Mouse (Mus musculus) bone marrow, adult 2 months (tissue): ENCODE measurements around the gene Hephl1. TPM values are rescaled to one million over a fixed set of nuclear protein-coding genes. Genes with fewer than 3 reads are reported as not detected.

Experiments used
- H3K27ac ChIP-seq: fragments of 200-500 bp; 2 replicates; pipeline ENCODE4 v1.5.1; 2012; ENCODE audit warnings: low read depth, mild to moderate bottlenecking, control low read depth, inconsistent platforms, low read length; ENCODE audit not compliant: control insufficient read depth, poor library complexity, insufficient read depth
- H3K4me1 ChIP-seq: fragments of 200-500 bp; 2 replicates; pipeline ENCODE4 v1.6.1; 2011; ENCODE audit warnings: low read length; ENCODE audit not compliant: control insufficient read depth, insufficient read depth
- H3K4me3 ChIP-seq: fragments of 200-500 bp; replicated peaks from 2 replicates; pipeline ENCODE3; 2011; ENCODE audit warnings: mild to moderate bottlenecking, low read depth, low read length, control low read depth; ENCODE audit not compliant: control insufficient read depth
- CTCF ChIP-seq: fragments of 200-500 bp; IDR thresholded peaks from 2 replicates; pipeline ENCODE4 v1.5.1; 2011; ENCODE audit warnings: low read length, control low read depth; ENCODE audit not compliant: control insufficient read depth, insufficient read depth
- WGBS: fragments of 180-500 bp; shearing (Covaris S2); methylation state at CpG from one replicate; pipeline ENCODE4 v1.1.7; 2018; 5-methylcytosine and 5-hydroxymethylcytosine counted together
- polyA plus RNA-seq: library from polyadenylated mRNA; stranded (reverse); fragments of >200 nt; gene quantifications from 2 replicates; pipeline ENCODE4 v1.2.4, GENCODE M21; 2011; ENCODE audit warnings: low replicate concordance; ENCODE audit not compliant: missing spikeins, insufficient read depth, insufficient read length

Gene Hephl1
- polyA plus RNA-seq, 1 experiment = not detected

GRCm38 (mm10) chr9:15002995-15003613 is 108.8 kb downstream of the Hephl1 start:
- Histone ChIP-seq H3K27ac (no peak overlapping the region), H3K4me3 (no peak overlapping the region), H3K4me1 (no peaks in the 10 kb centered on the region; the same call in 1 of the 2 replicates)
- TF ChIP-seq CTCF = no peak
- WGBS = 72% methylated on average over 6 of the region's 6 CpGs

Other genes with a start within 250 kb of the Hephl1 start
- gene Izumo1r, start 208.2 kb downstream of the Hephl1 start, polyA plus RNA-seq = 1.2 TPM in 1 of 2 replicates, not detected in the other
- 6.9 and 11.4 TPM in 2 replicates for gene Panx1, start 66.6 kb downstream of the Hephl1 start, polyA plus RNA-seq
- gene Vstm5, start 126.9 kb upstream of the Hephl1 start, polyA plus RNA-seq = 1.5 TPM in 1 of 2 replicates, not detected in the other
- 28.1 and 34.0 TPM in 2 replicates for gene Med17, start 167.8 kb upstream of the Hephl1 start, polyA plus RNA-seq
- 176 and 370 TPM in 2 replicates for gene Taf1d, start 194.1 kb upstream of the Hephl1 start, polyA plus RNA-seq
- gene 4931406C07Rik, start 194.3 kb upstream of the Hephl1 start, polyA plus RNA-seq = 6.7 and 14.5 TPM in 2 replicates
- 26.7 and 56.4 TPM in 2 replicates for gene Cep295, start 245.7 kb upstream of the Hephl1 start, polyA plus RNA-seq